Mouse (Mus musculus) MEL (cell line): Measurements from ENCODE around the gene Cdcp1.

Experiments used
- BHLHE40 ChIP-seq: IDR thresholded peaks from 2 replicates; pipeline ENCODE4 v1.6.1; 2012; ENCODE audit warnings: low read depth, mild to moderate bottlenecking, inconsistent platforms, low read length, improper control_type of control experiment, borderline replicate concordance
- CHD1 ChIP-seq: IDR thresholded peaks from 2 replicates; pipeline ENCODE4 v1.6.1; 2012; ENCODE audit warnings: low read depth, mild to moderate bottlenecking, inconsistent platforms, low read length, improper control_type of control experiment
- CTCF ChIP-seq, 3 experiments: IDR thresholded peaks in 2 of 3; conservative IDR thresholded peaks in 1 of 3; 2 replicates each; pipeline ENCODE4 v1.5.1; 2011 to 2012; ENCODE audit warnings: low read length in 3 of 3, low read depth in 2 of 3, mild to moderate bottlenecking in 2 of 3, improper control_type of control experiment in 1 of 3, inconsistent platforms in 1 of 3, mixed read lengths in 1 of 3, moderate library complexity in 1 of 3; ENCODE audit not compliant: control insufficient read depth in 1 of 3, insufficient read depth in 1 of 3, poor library complexity in 1 of 3, severe bottlenecking in 1 of 3
- EP300 ChIP-seq, 2 experiments: IDR thresholded peaks; 2 replicates each; pipeline ENCODE4 v1.6.1; 2011; ENCODE audit warnings: improper control_type of control experiment in 2 of 2, low read length in 2 of 2, low read depth in 1 of 2, mild to moderate bottlenecking in 1 of 2
- GABPA ChIP-seq: IDR thresholded peaks from 2 replicates; pipeline ENCODE4 v1.6.1; 2012; ENCODE audit warnings: low read depth, mild to moderate bottlenecking, inconsistent platforms, low read length, improper control_type of control experiment, moderate library complexity
- GATA1 ChIP-seq: IDR thresholded peaks from 2 replicates; pipeline ENCODE4 v1.6.1; 2011; ENCODE audit warnings: low read depth, low read length, improper control_type of control experiment
- MXI1 ChIP-seq: IDR thresholded peaks from 2 replicates; pipeline ENCODE4 v1.6.1; 2011; ENCODE audit warnings: mild to moderate bottlenecking, low read depth, low read length, improper control_type of control experiment
- MYB ChIP-seq: IDR thresholded peaks from 2 replicates; pipeline ENCODE4 v1.6.1; 2011; ENCODE audit warnings: mild to moderate bottlenecking, low read depth, low read length, improper control_type of control experiment
- NRF1 ChIP-seq: IDR thresholded peaks from 2 replicates; pipeline ENCODE4 v1.6.1; 2014; ENCODE audit warnings: low read depth, mild to moderate bottlenecking, inconsistent platforms, low read length, improper control_type of control experiment, moderate library complexity; ENCODE audit not compliant: poor library complexity, insufficient read depth, severe bottlenecking
- POLR2A ChIP-seq, 2 experiments: IDR thresholded peaks; 2 replicates each; pipeline ENCODE4 v1.6.1; 2011 to 2012; ENCODE audit warnings: low read length in 2 of 2, mild to moderate bottlenecking in 2 of 2, control low read depth in 1 of 2, improper control_type of control experiment in 1 of 2, low read depth in 1 of 2, moderate library complexity in 1 of 2; ENCODE audit not compliant: control insufficient read depth in 1 of 2, insufficient read depth in 1 of 2, poor library complexity in 1 of 2
- POLR2AphosphoS2 ChIP-seq: IDR thresholded peaks from 2 replicates; pipeline ENCODE4 v1.6.1; 2011; ENCODE audit warnings: low read length, improper control_type of control experiment
- RAD21 ChIP-seq: IDR thresholded peaks from 2 replicates; pipeline ENCODE4 v1.6.1; 2011; ENCODE audit warnings: mild to moderate bottlenecking, low read depth, low read length, improper control_type of control experiment
- USF1 ChIP-seq: IDR thresholded peaks from 2 replicates; pipeline ENCODE4 v1.6.1; 2014; ENCODE audit warnings: low read depth, mild to moderate bottlenecking, inconsistent platforms, low read length, improper control_type of control experiment, moderate library complexity
- ZNF384 ChIP-seq: IDR thresholded peaks from 2 replicates; pipeline ENCODE4 v1.6.1; 2012; ENCODE audit warnings: low read depth, mild to moderate bottlenecking, inconsistent platforms, low read length, improper control_type of control experiment

DNA sequence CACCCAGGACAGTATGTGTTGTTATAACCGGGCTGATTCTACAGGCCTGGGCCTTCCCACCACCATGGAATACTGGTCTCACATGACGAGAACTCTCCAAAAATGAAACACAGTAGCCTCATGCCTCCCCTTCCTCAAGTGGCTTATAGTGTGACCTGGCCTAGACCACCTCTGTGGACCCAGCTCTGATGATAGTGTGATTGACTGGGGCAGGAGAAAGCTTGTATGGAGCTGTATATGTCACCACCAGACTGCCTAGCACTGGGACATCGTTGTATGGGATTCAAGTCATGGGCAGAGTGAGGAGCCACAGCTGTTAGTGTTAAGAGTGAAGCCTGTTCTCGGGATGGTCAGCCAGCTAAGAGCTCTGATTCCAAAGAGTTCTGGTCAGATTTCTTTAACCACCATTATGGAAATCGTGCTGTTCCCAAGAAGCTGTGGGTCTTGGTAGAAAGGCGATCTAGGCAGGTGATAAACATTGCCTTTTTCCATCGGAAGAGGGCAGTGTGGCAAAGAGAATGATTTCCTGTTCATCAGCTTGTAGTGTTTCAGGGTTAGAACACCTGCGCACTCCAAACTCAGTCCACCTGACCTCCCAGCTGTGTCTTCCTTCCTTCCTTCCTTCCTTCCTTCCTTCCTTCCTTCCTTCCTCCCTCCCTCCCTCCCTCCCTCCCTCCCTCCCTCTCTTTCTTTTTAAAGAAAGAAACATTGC, 57.6 kb downstream of the Cdcp1 start:
- TF ChIP-seq GATA1 (no peak), GABPA (no peak), MYB (no peak), CTCF (IDR thresholded peaks at IDR 0.05 in 2 of 3, conservative IDR thresholded peaks at IDR 0.05 in 1 of 3; ENCODE audit: control insufficient read depth in 1 of 3, insufficient read depth in 1 of 3, low read depth in 2 of 3, low read length in 3 of 3, poor library complexity in 1 of 3, severe bottlenecking in 1 of 3) (peak; percentile 24 to 75 (median 49); a peak in 4 of 6 replicates), EP300 (IDR thresholded peaks at IDR 0.05; ENCODE audit: low read depth in 1 of 2, low read length in 2 of 2) (no peak), CHD1 (no peak), USF1 (no peak), POLR2AphosphoS2 (no peak), ZNF384 (no peak), POLR2A (IDR thresholded peaks at IDR 0.05; ENCODE audit: control insufficient read depth in 1 of 2, insufficient read depth in 1 of 2, low read depth in 1 of 2, low read length in 2 of 2, poor library complexity in 1 of 2) (no peak), MXI1 (no peak), NRF1 (no peak), BHLHE40 (no peak), RAD21 (peak; percentile 82)
